Mouse (Mus musculus) ovary, postnatal 14 days (tissue): ENCODE results near the gene Limk1.

ENCODE experiments used
- DNase-seq: peaks from one replicate; pipeline ENCODE4 v3.0.0; 2022; ENCODE audit warnings: low spot score

Gene Limk1

GRCm38 (mm10) chr5:134629508-134629907 lies 58.9 kb downstream of the Limk1 start:
- DNase-seq = no peak

GRCm38 (mm10) chr5:134622069-134622468 lies 66.3 kb downstream of the Limk1 start:
- no peak for DNase-seq

- DNase-seq = no peak
These were observed 67.2 kb downstream of the Limk1 start for GRCm38 (mm10) chr5:134621099-134621640.

GRCm38 (mm10) chr5:134620457-134620856 lies 67.9 kb downstream of the Limk1 start:
- DNase-seq = no peak

- peak; percentile 55 for DNase-seq
These were observed 71.3 kb downstream of the Limk1 start for GRCm38 (mm10) chr5:134617071-134617470.

- DNase-seq = no peak
These were observed 72.6 kb downstream of the Limk1 start for GRCm38 (mm10) chr5:134615780-134616179.

- DNase-seq = no peak
These were observed 73.0 kb downstream of the Limk1 start for GRCm38 (mm10) chr5:134615380-134615779.

GRCm38 (mm10) chr5:134614802-134615201 lies 73.6 kb downstream of the Limk1 start, which contains the start of gene Lat2:
Gene Lat2, minus strand, starts transcription at chr5:134615025.
- no peak for DNase-seq

- DNase-seq = no peak
These were observed 74.1 kb downstream of the Limk1 start for GRCm38 (mm10) chr5:134614296-134614695.

GRCm38 (mm10) chr5:134613727-134614126 lies 74.7 kb downstream of the Limk1 start:
- DNase-seq = no peak

- DNase-seq = no peak
These were observed 76.4 kb downstream of the Limk1 start for GRCm38 (mm10) chr5:134611810-134612521.

- no peak for DNase-seq
These were observed 78.3 kb downstream of the Limk1 start for GRCm38 (mm10) chr5:134609916-134610643.

- DNase-seq = no peak
These were observed 81.3 kb downstream of the Limk1 start for GRCm38 (mm10) chr5:134607121-134607520.

- DNase-seq = no peak
These were observed 82.1 kb downstream of the Limk1 start for GRCm38 (mm10) chr5:134606314-134606713.
